Mouse (Mus musculus): ENCODE results near the gene Tgfbrap1. TPM values are rescaled to one million over a fixed set of nuclear protein-coding genes. Genes with fewer than 3 reads are reported as not detected.

Gene Tgfbrap1
- total and polyA plus RNA-seq, 3 experiments, result 3.8 to 8.4 (median 6.0) TPM

GRCm38 (mm10) chr1:43098031-43098984, at the start of gene Tgfbrap1, which contains the start of gene AI597479 (continued):
- TF ChIP-seq TCF12 (IDR thresholded peaks at IDR 0.05; ENCODE audit: low read depth, low read length), result peak; percentile 61; the same call in 1 of the 2 replicates

DNA sequence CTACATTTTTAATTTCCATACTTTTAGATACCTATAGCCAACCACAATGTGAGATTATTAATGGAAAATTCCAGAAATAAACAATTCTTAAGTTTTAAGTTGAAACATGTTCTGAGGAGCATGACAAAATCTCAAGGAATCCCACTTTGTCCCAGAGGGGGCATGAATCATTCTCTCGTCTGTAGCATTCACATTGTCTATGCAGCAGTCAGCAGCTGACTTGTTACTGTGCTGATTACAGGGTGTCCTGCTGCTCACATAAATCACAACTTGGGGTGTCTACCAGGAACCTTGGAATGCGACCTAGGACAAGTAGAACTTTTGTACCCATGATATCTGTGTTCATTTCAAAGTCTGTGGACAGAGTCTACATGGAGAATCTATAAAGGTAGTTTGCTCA, 49.0 kb upstream of the Tgfbrap1 start:
- no peak for DNase-seq (ENCODE audit: extremely low read depth)
- Histone ChIP-seq H3K79me2 (replicated peaks; ENCODE audit: control insufficient read depth, extremely low read depth, insufficient read depth, poor library complexity, severe bottlenecking) (no peaks in the 10 kb centered on the region), H3K4me2 (ENCODE audit: insufficient read depth, low read depth, poor library complexity, severe bottlenecking) (no peak overlapping the region), H3K9me3 (replicated peaks; ENCODE audit: low read length) (no peaks in the 10 kb centered on the region), H3K4me1 (ENCODE audit: control insufficient read depth in 1 of 2, insufficient read depth in 2 of 2) (peaks cover 18 to 27% of the 10 kb centered on the region in 2 experiments), H3K36me3 (replicated peaks in 1 of 2; ENCODE audit: control insufficient read depth in 1 of 2, insufficient read depth in 1 of 2, low read length in 1 of 2) (no peaks in the 10 kb centered on the region), H3K27me3 (replicated peaks) (no peaks in the 10 kb centered on the region), H3K9ac (ENCODE audit: insufficient read depth, low read depth) (no peak overlapping the region), H3K4me3 (replicated peaks in 1 of 3; ENCODE audit: low read depth in 2 of 3, low read length in 2 of 3, poor library complexity in 1 of 3) (no peak overlapping the region), H3K27ac (ENCODE audit: insufficient read depth, low read depth) (no peak overlapping the region)
- TF ChIP-seq HCFC1 (IDR thresholded peaks at IDR 0.05; ENCODE audit: low read depth, low read length) (no peak), MAFK (IDR thresholded peaks at IDR 0.05; ENCODE audit: insufficient replicate concordance, low read length) (no peak), RCOR1 (conservative IDR thresholded peaks at IDR 0.05; ENCODE audit: low read depth, low read length) (no peak), GABPA (IDR thresholded peaks at IDR 0.05; ENCODE audit: insufficient replicate concordance, low read depth, low read length) (no peak), IRF4 (IDR thresholded peaks at IDR 0.05; ENCODE audit: low read depth, low read length) (no peak), PAX5 (IDR thresholded peaks at IDR 0.05; ENCODE audit: low read length) (no peak), KAT2A (IDR thresholded peaks at IDR 0.05; ENCODE audit: insufficient replicate concordance, low read length) (no peak), POLR2AphosphoS2 (IDR thresholded peaks at IDR 0.05; ENCODE audit: low read depth, low read length) (no peak), ZKSCAN1 (IDR thresholded peaks at IDR 0.05; ENCODE audit: borderline replicate concordance, low read depth, low read length) (no peak), SIN3A (IDR thresholded peaks at IDR 0.05; ENCODE audit: low read length) (no peak), ZNF384 (IDR thresholded peaks at IDR 0.05; ENCODE audit: low read depth, low read length) (no peak)
- dilution Hi-C loops (cut with MboI; ENCODE audit: extremely low pct_ligation_motif_present, extremely low pct_unique_long_range_greater_than_20kb, low sequenced_read_pairs), result no loop called here
- in situ Hi-C loops (cut with MboI; ENCODE audit: low pct_ligation_motif_present, low pct_unique_long_range_greater_than_20kb, low sequenced_read_pairs), result loop anchor here (25.0 kb wide), 2 partner anchors 490 to 590 kb away; partner anchors contain the start of gene 1500015O10Rik

DNA sequence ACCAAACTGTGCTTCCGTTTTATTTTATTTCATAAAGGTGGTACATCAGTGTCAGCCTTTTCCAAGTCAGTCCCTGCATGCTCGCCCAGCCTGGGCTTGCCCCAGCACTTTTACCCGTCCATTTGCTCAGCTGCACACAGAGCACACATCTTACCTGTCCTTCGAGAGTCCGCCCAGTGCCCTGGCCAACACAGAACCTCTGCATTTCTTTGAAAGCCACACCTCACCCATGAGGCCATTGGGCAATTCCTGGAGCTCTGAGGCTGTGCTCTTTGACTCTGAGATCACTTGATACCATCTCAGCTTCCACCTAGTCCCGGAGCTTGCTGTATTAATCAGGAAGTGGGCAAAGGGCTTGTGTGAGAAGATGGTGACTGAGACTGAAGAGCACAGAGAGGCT, 47.0 kb upstream of the Tgfbrap1 start:
- no peaks in the 10 kb centered on the region for H3K79me2 ChIP-seq (replicated peaks; ENCODE audit: control insufficient read depth, extremely low read depth, insufficient read depth, poor library complexity, severe bottlenecking)
- no peaks in the 10 kb centered on the region for H3K27me3 ChIP-seq (replicated peaks)
- H3K4me3 ChIP-seq (replicated peaks in 1 of 3; ENCODE audit: low read depth in 2 of 3, low read length in 2 of 3, poor library complexity in 1 of 3), result no peak overlapping the region
- in situ Hi-C loops (cut with MboI; ENCODE audit: low pct_ligation_motif_present, low pct_unique_long_range_greater_than_20kb, low sequenced_read_pairs) (loop anchor here (25.0 kb wide), 2 partner anchors 492 to 592 kb away; partner anchors contain the start of gene 1500015O10Rik), dilution Hi-C loops (cut with MboI; ENCODE audit: extremely low pct_ligation_motif_present, extremely low pct_unique_long_range_greater_than_20kb, low sequenced_read_pairs) (no loop called here)
- DNase-seq (ENCODE audit: extremely low read depth), result no peak
- H3K36me3 ChIP-seq (replicated peaks in 1 of 2; ENCODE audit: control insufficient read depth in 1 of 2, insufficient read depth in 1 of 2, low read length in 1 of 2), result no peaks in the 10 kb centered on the region
- no peaks in the 10 kb centered on the region for H3K9me3 ChIP-seq (replicated peaks; ENCODE audit: low read length)
- no peak overlapping the region for H3K4me2 ChIP-seq (ENCODE audit: insufficient read depth, low read depth, poor library complexity, severe bottlenecking)
- no peak overlapping the region for H3K9ac ChIP-seq (ENCODE audit: insufficient read depth, low read depth)
- TF ChIP-seq ELF1 (IDR thresholded peaks at IDR 0.05; ENCODE audit: low read depth, low read length) (peak; percentile 18; the same call in 1 of the 2 replicates), MAX (IDR thresholded peaks at IDR 0.05; ENCODE audit: low read length) (no peak)
- H3K4me1 ChIP-seq (ENCODE audit: control insufficient read depth in 1 of 2, insufficient read depth in 2 of 2), result peaks cover 18 to 27% of the 10 kb centered on the region in 2 experiments
- no peak overlapping the region for H3K27ac ChIP-seq (ENCODE audit: insufficient read depth, low read depth)
